Mouse (Mus musculus) stomach, embryonic 16.5 days (tissue): ENCODE results near the gene Atxn3. TPM values are rescaled to one million over a fixed set of nuclear protein-coding genes. Genes with fewer than 3 reads are reported as not detected.

Experiments
- ATAC-seq: fragments of 200-750 bp; cut with Nextera tagmentation; 2 replicates; pipeline ENCODE4 v1.8.0; 2017; ENCODE audit warnings: moderate number of reproducible peaks, moderate TSS enrichment; ENCODE audit not compliant: insufficient read depth, low FRiP score
- H3K27ac ChIP-seq: fragments of 300-500 bp; sonication (generic); 2 replicates; pipeline ENCODE4 v1.5.1; 2014; ENCODE audit warnings: low read length
- H3K27me3 ChIP-seq: fragments of 300-500 bp; sonication (generic); 2 replicates; pipeline ENCODE4 v1.6.1; 2014; ENCODE audit warnings: low read length, control low read depth, mixed read lengths; ENCODE audit not compliant: control insufficient read depth, insufficient read depth
- H3K36me3 ChIP-seq: fragments of 300-500 bp; sonication (generic); 2 replicates; pipeline ENCODE4 v1.6.1; 2014; ENCODE audit warnings: low read length; ENCODE audit not compliant: control insufficient read depth, insufficient read depth
- H3K4me1 ChIP-seq: fragments of 300-500 bp; sonication (generic); 2 replicates; pipeline ENCODE4 v1.6.1; 2014; ENCODE audit warnings: low read length, control low read depth, mixed read lengths; ENCODE audit not compliant: control insufficient read depth, insufficient read depth
- H3K4me2 ChIP-seq: fragments of 300-500 bp; sonication (generic); 2 replicates; pipeline ENCODE4 v1.6.1; 2014; ENCODE audit warnings: low read depth, low read length, mixed read lengths
- H3K4me3 ChIP-seq: fragments of 300-500 bp; sonication (generic); replicated peaks from 2 replicates; pipeline ENCODE4 v1.5.1; 2014; ENCODE audit warnings: mild to moderate bottlenecking, low read length
- H3K9ac ChIP-seq: fragments of 300-500 bp; sonication (generic); 2 replicates; pipeline ENCODE4 v1.6.1; 2014; ENCODE audit warnings: low read length
- H3K9me3 ChIP-seq: fragments of 300-500 bp; sonication (generic); replicated peaks from 2 replicates; pipeline ENCODE4 v1.6.1; 2016; ENCODE audit warnings: low read length, control low read depth; ENCODE audit not compliant: control insufficient read depth
- WGBS: fragments of 180-500 bp; shearing (Covaris S2); extraction: QIAGEN DNeasy Blood & Tissue Kit; methylation state at CpG from one replicate; pipeline ENCODE4 v1.1.7; 2014; 5-methylcytosine and 5-hydroxymethylcytosine counted together
- polyA plus RNA-seq: library from polyadenylated mRNA; unstranded; fragments of >200 nt; fragmentation: Nextera tagmentation; extraction: Ambion mirVana; gene quantifications from 2 replicates; pipeline ENCODE4 v1.2.1, GENCODE M21; 2015

Atxn3 gene
- polyA plus RNA-seq, 1 experiment from 2014 or later: 14.9 TPM

- Histone ChIP-seq H3K4me3 (no peak overlapping the region), H3K36me3 (peaks cover 9% of the 10 kb centered on the region; the same call in 1 of the 2 replicates), H3K4me2 (no peak overlapping the region), H3K4me1 (no peaks in the 10 kb centered on the region), H3K9ac (no peak overlapping the region), H3K27ac (no peak overlapping the region), H3K27me3 (no peaks in the 10 kb centered on the region), H3K9me3 (no peaks in the 10 kb centered on the region)
- WGBS: 80% methylated on average over 4 of the region's 4 CpGs
- no peak for ATAC-seq
These were observed 53.1 kb downstream of the Atxn3 start for GRCm38 (mm10) chr12:101904906-101905305.

- H3K9me3 ChIP-seq: no peaks in the 10 kb centered on the region
- H3K4me2 ChIP-seq: no peak overlapping the region
- WGBS: 89% methylated on average over 3 of the region's 3 CpGs
- no peaks in the 10 kb centered on the region for H3K27me3 ChIP-seq
- no peak overlapping the region for H3K27ac ChIP-seq
- H3K4me1 ChIP-seq: no peaks in the 10 kb centered on the region
- no peak overlapping the region for H3K9ac ChIP-seq
- ATAC-seq: no peak
- H3K4me3 ChIP-seq: no peak overlapping the region
- peaks cover 9% of the 10 kb centered on the region; the same call in 1 of the 2 replicates for H3K36me3 ChIP-seq
These were observed 53.9 kb downstream of the Atxn3 start for GRCm38 (mm10) chr12:101904170-101904569.

GRCm38 (mm10) chr12:101899671-101900245, 58.3 kb downstream of the Atxn3 start:
- no peak for ATAC-seq
- Histone ChIP-seq H3K4me3 (no peak overlapping the region), H3K9ac (no peak overlapping the region), H3K4me1 (no peaks in the 10 kb centered on the region), H3K4me2 (no peak overlapping the region), H3K27ac (no peak overlapping the region), H3K36me3 (no peaks in the 10 kb centered on the region), H3K27me3 (no peaks in the 10 kb centered on the region), H3K9me3 (no peaks in the 10 kb centered on the region)
- WGBS: 64% methylated on average over 2 of the region's 2 CpGs

DNA sequence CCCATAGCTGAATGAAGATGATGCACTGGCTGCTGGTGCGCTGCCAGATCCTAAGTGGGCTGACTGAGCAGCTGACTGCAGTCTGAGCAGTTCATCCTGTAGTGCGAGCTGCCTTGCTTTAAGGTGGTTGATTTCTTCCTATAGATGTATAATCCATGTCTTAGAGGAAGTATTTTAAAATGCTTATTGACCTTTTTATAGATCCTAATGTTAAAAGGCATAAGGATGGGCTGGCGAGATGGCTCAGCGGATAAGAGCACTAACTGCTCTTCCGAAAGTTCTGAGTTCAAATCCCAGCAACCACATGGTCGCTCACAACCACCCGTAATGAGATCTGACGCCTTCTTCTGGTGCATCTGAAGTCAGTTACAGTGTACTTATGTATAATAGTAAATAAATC, 59.1 kb downstream of the Atxn3 start:
- Histone ChIP-seq H3K9ac (no peak overlapping the region), H3K4me2 (no peak overlapping the region), H3K27ac (no peak overlapping the region), H3K9me3 (no peaks in the 10 kb centered on the region), H3K27me3 (no peaks in the 10 kb centered on the region), H3K36me3 (no peaks in the 10 kb centered on the region; the same call in 1 of the 2 replicates), H3K4me1 (no peaks in the 10 kb centered on the region), H3K4me3 (no peak overlapping the region)
- WGBS: 96% methylated on average over 8 of the region's 8 CpGs
- ATAC-seq: no peak

GRCm38 (mm10) chr12:101897113-101897512, 60.9 kb downstream of the Atxn3 start:
- Histone ChIP-seq H3K27me3 (no peaks in the 10 kb centered on the region), H3K4me2 (no peak overlapping the region), H3K9ac (no peak overlapping the region), H3K9me3 (no peaks in the 10 kb centered on the region), H3K4me3 (no peak overlapping the region), H3K36me3 (peaks cover 3% of the 10 kb centered on the region; the same call in 1 of the 2 replicates), H3K27ac (no peak overlapping the region), H3K4me1 (no peaks in the 10 kb centered on the region)
- ATAC-seq: no peak
- 77% methylated on average over 7 of the region's 7 CpGs for WGBS

DNA sequence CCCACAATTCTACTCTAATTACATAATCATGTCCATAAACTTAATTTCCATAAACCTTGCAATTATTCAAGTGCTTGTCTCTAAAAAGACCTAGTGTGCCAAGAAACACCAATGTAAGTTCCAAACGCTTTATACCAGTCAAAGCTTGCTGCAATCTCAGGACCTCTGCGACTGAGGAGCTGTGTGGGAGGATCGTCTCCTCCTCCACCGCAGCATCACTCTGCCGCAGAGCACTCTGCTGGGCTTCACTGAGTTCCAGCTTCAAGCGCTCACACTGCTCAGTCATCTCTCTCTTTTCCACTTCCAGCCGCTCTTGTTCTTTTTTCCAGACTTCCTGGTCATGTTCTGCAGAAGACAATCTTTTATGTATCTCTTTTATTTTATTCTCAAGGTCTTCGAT, 64.8 kb downstream of the Atxn3 start:
- Histone ChIP-seq H3K9ac (no peak overlapping the region), H3K4me2 (no peak overlapping the region), H3K4me1 (no peaks in the 10 kb centered on the region), H3K27ac (no peak overlapping the region), H3K36me3 (peaks cover 6% of the 10 kb centered on the region; the same call in 1 of the 2 replicates), H3K4me3 (no peak overlapping the region), H3K9me3 (no peaks in the 10 kb centered on the region), H3K27me3 (no peaks in the 10 kb centered on the region)
- WGBS: 85% methylated on average over 8 of the region's 8 CpGs
- no peak for ATAC-seq

GRCm38 (mm10) chr12:101892832-101893231, 65.2 kb downstream of the Atxn3 start:
- no peaks in the 10 kb centered on the region for H3K4me1 ChIP-seq
- H3K27ac ChIP-seq: no peak overlapping the region
- no peak for ATAC-seq
- WGBS: 87% methylated on average over 2 of the region's 2 CpGs
- H3K4me2 ChIP-seq: no peak overlapping the region
- H3K27me3 ChIP-seq: no peaks in the 10 kb centered on the region
- H3K36me3 ChIP-seq: peaks cover 6% of the 10 kb centered on the region; the same call in 1 of the 2 replicates
- no peak overlapping the region for H3K9ac ChIP-seq
- no peaks in the 10 kb centered on the region for H3K9me3 ChIP-seq
- no peak overlapping the region for H3K4me3 ChIP-seq

DNA sequence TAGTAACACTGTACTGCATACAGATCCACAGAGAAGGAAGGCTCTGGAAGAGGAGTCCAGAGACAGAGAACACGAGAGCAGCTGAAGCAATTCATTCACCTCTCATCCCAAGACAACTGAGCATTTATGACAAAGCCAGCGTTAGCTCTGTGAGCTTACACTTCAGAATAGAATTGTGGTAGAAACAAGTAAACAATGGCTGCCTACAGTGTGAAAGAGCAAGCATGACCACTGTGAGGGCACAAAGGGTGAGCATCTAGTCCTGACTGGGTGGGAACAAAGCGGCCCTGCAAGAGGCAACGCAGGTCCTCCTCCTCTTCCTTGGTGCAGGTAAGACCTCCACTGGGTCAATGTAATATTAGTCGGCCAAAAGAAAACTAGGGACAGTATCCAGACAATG, 67.0 kb downstream of the Atxn3 start:
- peaks cover 10% of the 10 kb centered on the region; the same call in 1 of the 2 replicates for H3K36me3 ChIP-seq

GRCm38 (mm10) chr12:101889351-101889750, 68.7 kb downstream of the Atxn3 start:
- Histone ChIP-seq H3K4me1 (no peaks in the 10 kb centered on the region), H3K9ac (no peak overlapping the region), H3K36me3 (peaks cover 15% of the 10 kb centered on the region; the same call in 1 of the 2 replicates), H3K4me3 (no peak overlapping the region), H3K4me2 (no peak overlapping the region), H3K27me3 (no peaks in the 10 kb centered on the region), H3K27ac (no peak overlapping the region), H3K9me3 (no peaks in the 10 kb centered on the region)
- peak; percentile 66; the same call in 1 of the 2 replicates for ATAC-seq
- 80% methylated on average over 3 of the region's 3 CpGs for WGBS

More for the DNA sequence above, 67.0 kb downstream of the Atxn3 start:
- 85% methylated on average over 5 of the region's 5 CpGs for WGBS
- ATAC-seq: no peak
- H3K4me2 ChIP-seq: no peak overlapping the region
- H3K9me3 ChIP-seq: no peaks in the 10 kb centered on the region
- H3K4me1 ChIP-seq: no peaks in the 10 kb centered on the region
- no peak overlapping the region for H3K27ac ChIP-seq
- H3K9ac ChIP-seq: no peak overlapping the region
- H3K27me3 ChIP-seq: no peaks in the 10 kb centered on the region
- H3K4me3 ChIP-seq: no peak overlapping the region
